Mouse (Mus musculus): ENCODE results near the gene 6030452D12Rik.

DNA sequence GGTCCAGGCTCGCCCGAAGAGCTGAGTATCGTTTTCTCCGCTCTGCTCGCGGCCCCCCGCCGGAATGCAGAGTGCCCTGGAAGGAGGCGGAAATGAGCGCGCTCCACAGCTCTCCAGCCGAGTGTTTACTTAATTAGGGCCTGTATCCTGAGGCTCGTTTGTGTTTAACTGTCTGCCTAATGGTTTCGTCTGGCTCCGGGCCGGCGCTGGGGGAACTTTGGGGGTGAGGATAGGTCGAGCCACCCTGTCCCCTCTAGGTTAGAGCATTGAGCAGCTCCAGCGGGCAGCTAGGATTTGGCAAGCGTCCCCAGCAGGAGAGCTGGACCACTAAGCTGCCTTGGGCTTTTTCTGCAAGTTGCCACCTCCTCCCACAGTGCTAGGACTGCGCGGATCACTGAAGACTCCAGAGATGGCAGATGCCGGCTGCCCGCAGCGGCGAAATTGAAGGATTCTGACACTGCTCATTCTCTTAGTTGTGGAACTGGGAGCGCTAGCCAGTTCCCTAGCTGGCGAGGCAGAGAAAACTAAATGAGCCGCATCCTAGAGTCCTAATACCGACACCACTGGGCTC is 7.5 kb downstream of the 6030452D12Rik start:
- TF ChIP-seq EP300 (IDR thresholded peaks at IDR 0.05; ENCODE audit: low read depth) (no peak), CTCF (IDR thresholded peaks at IDR 0.05; ENCODE audit: low read depth) (no peak)
